In genomic region chr2:65870919-65871582, GRCm38 (mm10) we compare ENCODE assay signal across 19 mouse cellular contexts. TPM values are rescaled to one million over a fixed set of nuclear protein-coding genes. Genes with fewer than 3 reads are reported as not detected.
DNase-seq lines count a peak whose midpoint lies in the region; ATAC-seq lines count a peak whose summit lies in the region.
"Had no signal": no experiment of that assay in that cellular context is flagged by ENCODE, and none has a peak within 500 bp of the region (broad histone marks: within the 10 kb centered on the region; RNA-seq: fewer than 3 reads in every experiment).

No protein-coding gene starts in this region.

- no peaks in the 10 kb centered on the region for H3K27me3 ChIP-seq in forebrain, embryonic 14.5 days (replicated peaks; ENCODE audit: control insufficient read depth, insufficient read depth, low read length)
- no peaks in the 10 kb centered on the region for H3K27me3 ChIP-seq in forebrain, embryonic 11.5 days (ENCODE audit: control insufficient read depth, insufficient read depth, low read length)
- H3K27me3 ChIP-seq: heart, embryonic 15.5 days; kidney, embryonic 15.5 days; limb, embryonic 15.5 days; midbrain, embryonic 12.5 days had no signal

- 56% methylated on average over 12 of the region's 12 CpGs for WGBS in forebrain, embryonic 14.5 days
- WGBS in forebrain, embryonic 11.5 days, result 78% methylated on average over 12 of the region's 12 CpGs

- H3K4me2 ChIP-seq in forebrain, embryonic 14.5 days (ENCODE audit: low read length), result no peak overlapping the region
- H3K4me2 ChIP-seq in forebrain, embryonic 11.5 days (ENCODE audit: low read depth, low read length, severe bottlenecking), result no peak overlapping the region
- H3K4me2 ChIP-seq: heart, embryonic 15.5 days; kidney, embryonic 15.5 days; limb, embryonic 15.5 days; midbrain, embryonic 12.5 days had no signal

- no peaks in the 10 kb centered on the region for H3K4me1 ChIP-seq in forebrain, embryonic 14.5 days (ENCODE audit: control insufficient read depth, insufficient read depth, low read length)
- no peaks in the 10 kb centered on the region for H3K4me1 ChIP-seq in forebrain, embryonic 11.5 days (replicated peaks; ENCODE audit: control insufficient read depth, insufficient read depth, low read length)
- H3K4me1 ChIP-seq: heart, embryonic 15.5 days; hindbrain, embryonic 10.5 days; kidney, embryonic 15.5 days; limb, embryonic 15.5 days; midbrain, embryonic 12.5 days had no signal

- H3K36me3 ChIP-seq in forebrain, embryonic 14.5 days (ENCODE audit: control insufficient read depth, insufficient read depth, low read length), result 0 out of 2 replicates have a peak, but pooled peaks cover 3% of the 10 kb centered on the region
- no peaks in the 10 kb centered on the region for H3K36me3 ChIP-seq in forebrain, embryonic 11.5 days (ENCODE audit: control insufficient read depth, insufficient read depth, low read length)
- H3K36me3 ChIP-seq: G1E; heart, embryonic 15.5 days; kidney, embryonic 15.5 days; limb, embryonic 15.5 days had no signal

- no peak overlapping the region for H3K27ac ChIP-seq in forebrain, embryonic 14.5 days (ENCODE audit: low read depth, low read length)
- no peak overlapping the region for H3K27ac ChIP-seq in forebrain, embryonic 11.5 days (ENCODE audit: low read depth, low read length)
- H3K27ac ChIP-seq: heart, embryonic 15.5 days; hindbrain, embryonic 10.5 days; kidney, embryonic 15.5 days; limb, embryonic 15.5 days; midbrain, embryonic 12.5 days had no signal

- H3K9ac ChIP-seq in forebrain, embryonic 14.5 days (ENCODE audit: low read length), result no peak overlapping the region
- no peak overlapping the region for H3K9ac ChIP-seq in forebrain, embryonic 11.5 days (ENCODE audit: low read length)
- H3K9ac ChIP-seq: heart, embryonic 15.5 days; kidney, embryonic 15.5 days; limb, embryonic 15.5 days; midbrain, embryonic 12.5 days had no signal

- DNase-seq in forebrain, embryonic 14.5 days (ENCODE audit: low spot score), result peak; percentile 38
- no peak for DNase-seq in forebrain, embryonic 11.5 days (ENCODE audit: low spot score)
- DNase-seq in CD4-positive helper T cell, adult 2 months (ENCODE audit: low read depth, low spot score), result peak; percentile 53
- peak; percentile 3 for DNase-seq in MEL-GATA-1-ER (ENCODE audit: extremely low read depth, low read depth)
- no peak for DNase-seq in left cerebral cortex, adult 18-20 months (ENCODE audit: low spot score in 2 of 2)
- no peak for DNase-seq in urinary bladder, adult 2 months (ENCODE audit: low spot score)
- DNase-seq: adrenal gland, postnatal 36 days; cerebellum, adult 9-10 months; heart, adult 18-20 months had no signal

- H3K9me3 ChIP-seq in forebrain, embryonic 14.5 days (replicated peaks; ENCODE audit: control insufficient read depth, low read length), result no peaks in the 10 kb centered on the region
- H3K9me3 ChIP-seq in forebrain, embryonic 11.5 days (ENCODE audit: control insufficient read depth, low read length), result no peaks in the 10 kb centered on the region
- H3K9me3 ChIP-seq: heart, embryonic 15.5 days; hindbrain, embryonic 10.5 days; kidney, embryonic 15.5 days; limb, embryonic 15.5 days; midbrain, embryonic 12.5 days had no signal

- ATAC-seq in forebrain, embryonic 14.5 days, result no peak
- ATAC-seq in forebrain, embryonic 11.5 days (replicated peaks; ENCODE audit: low FRiP score), result no peak
- ATAC-seq in inflammation-experienced regulatory T-cells, adult 6 months, result peak; percentile 89
- ATAC-seq: forebrain, embryonic 16.5 days; intestine, embryonic 16.5 days had no signal

- H3K4me3 ChIP-seq in forebrain, embryonic 14.5 days (ENCODE audit: low read depth, low read length), result no peak overlapping the region
- no peak overlapping the region for H3K4me3 ChIP-seq in forebrain, embryonic 11.5 days (ENCODE audit: low read depth, low read length)
- H3K4me3 ChIP-seq: heart, embryonic 15.5 days; hindbrain, embryonic 10.5 days; kidney, embryonic 15.5 days; limb, embryonic 15.5 days; midbrain, embryonic 12.5 days had no signal

RNA-seq across cellular contexts. Expression of gene Csrnp3, which starts 25.5 kb away (rescaled TPM):
- 33.0 and 65.4 TPM in 2 replicates for polyA plus RNA-seq in forebrain, embryonic 14.5 days (2014; fragmentation: Nextera tagmentation; extraction: Ambion mirVana)
- 13.4 and 14.5 TPM in 2 replicates for polyA plus RNA-seq in forebrain, embryonic 11.5 days (2014; fragmentation: Nextera tagmentation; extraction: Ambion mirVana)
- polyA plus RNA-seq in inflammation-experienced regulatory T-cells, adult 6 months (2017; shearing (Covaris generic)), result not detected
- total RNA-seq in left cerebral cortex, adult 18-20 months (2021), result 10 to 100 TPM; 82.8 to 83.8 TPM
- polyA plus RNA-seq in urinary bladder, adult 2 months (2012; rRNA removed), result 0.01 and 0.03 TPM in 2 replicates
- polyA plus RNA-seq: G1E; liver, embryonic 16.5 days had no signal

Comparison
In these comparisons a context has a peak if more than half of its experiments do, and no peak if none do; other contexts are left out.
1. DNase-seq: peak in forebrain, embryonic 14.5 days (single experiment), CD4-positive helper T cell, adult 2 months (single experiment) and MEL-GATA-1-ER (single experiment); none in forebrain, embryonic 11.5 days (single experiment), left cerebral cortex, adult 18-20 months (0 of 2) and urinary bladder, adult 2 months (single experiment).
2. RNA of gene Csrnp3, which starts 25.5 kb away (polyA plus RNA-seq): 33.0 to 65.4 TPM in forebrain, embryonic 14.5 days and 13.4 to 14.5 TPM in forebrain, embryonic 11.5 days; 0.01 to 0.03 TPM in urinary bladder, adult 2 months and not detected in inflammation-experienced regulatory T-cells, adult 6 months; every median in the first group is over 10 times any median in the second.